Mouse (Mus musculus): ENCODE data around the gene Map2k3.
A peak's percentile ranks its signal among the peaks of the same experiment; 100 is the strongest.

The Map2k3 gene

DNA sequence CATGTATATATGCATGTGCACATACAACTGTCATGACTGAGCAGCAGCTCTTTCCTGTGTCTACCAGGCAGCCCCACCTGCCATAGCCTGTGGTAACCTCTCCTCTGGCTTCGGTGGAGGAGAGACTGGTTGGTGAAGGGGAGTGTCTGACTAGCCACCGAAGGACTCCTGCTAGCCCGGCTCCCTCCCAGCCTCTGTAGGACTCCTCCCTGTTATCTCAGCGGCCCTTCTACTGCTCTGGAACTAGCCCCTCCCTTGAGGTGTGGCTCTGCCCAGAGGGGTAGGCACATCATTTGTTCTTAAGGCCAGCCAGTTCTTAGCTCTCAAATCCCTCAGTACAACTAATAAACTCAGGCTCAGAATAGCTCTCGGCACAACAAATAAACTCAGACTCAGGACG, 7.3 kb upstream of the Map2k3 start:
- no peak for DNase-seq (ENCODE audit: extremely low spot score, low read depth, low spot score)

DNA sequence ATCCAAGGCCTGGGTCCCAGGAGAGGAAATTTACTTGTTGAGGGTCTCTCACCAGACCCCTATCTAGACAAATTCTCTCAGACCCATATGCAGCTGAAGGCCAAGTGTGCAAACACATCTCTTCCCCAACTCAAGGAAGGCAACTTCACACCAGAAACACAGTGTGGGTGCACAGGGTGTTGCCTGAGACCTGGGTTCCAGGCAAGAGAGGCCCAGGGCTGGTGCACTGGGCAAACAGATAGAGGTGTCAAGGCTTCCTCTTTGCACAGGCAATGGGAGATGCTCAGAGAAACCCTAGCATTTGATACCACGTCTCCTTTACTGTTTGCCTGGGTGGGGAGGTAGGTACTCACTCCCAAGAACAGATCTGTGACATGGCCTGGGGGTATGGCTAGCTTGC, 6.9 kb upstream of the Map2k3 start:
- DNase-seq (ENCODE audit: extremely low spot score, low read depth, low spot score): no peak

DNA sequence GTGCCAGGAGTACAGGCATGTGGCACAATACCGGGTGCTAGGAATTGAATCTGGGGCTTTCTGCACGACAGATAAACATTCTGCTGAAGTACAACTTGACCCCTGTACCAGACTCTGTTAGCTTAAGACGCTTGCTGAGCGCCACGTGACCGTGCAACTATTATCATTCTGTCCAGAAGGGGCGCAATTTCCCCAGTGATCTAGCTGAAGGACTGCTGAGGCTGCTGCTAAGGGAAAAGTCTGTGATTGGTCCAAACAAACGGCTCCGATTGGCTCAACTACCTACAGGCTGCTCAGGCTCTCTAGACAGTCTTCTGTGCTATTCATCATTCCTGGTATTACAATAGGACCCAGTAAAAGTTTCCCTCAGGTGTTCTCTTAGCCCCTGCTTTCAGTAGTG, 4.6 kb upstream of the Map2k3 start:
- DNase-seq (ENCODE audit: extremely low spot score, low read depth, low spot score): peak; percentile 96

DNA sequence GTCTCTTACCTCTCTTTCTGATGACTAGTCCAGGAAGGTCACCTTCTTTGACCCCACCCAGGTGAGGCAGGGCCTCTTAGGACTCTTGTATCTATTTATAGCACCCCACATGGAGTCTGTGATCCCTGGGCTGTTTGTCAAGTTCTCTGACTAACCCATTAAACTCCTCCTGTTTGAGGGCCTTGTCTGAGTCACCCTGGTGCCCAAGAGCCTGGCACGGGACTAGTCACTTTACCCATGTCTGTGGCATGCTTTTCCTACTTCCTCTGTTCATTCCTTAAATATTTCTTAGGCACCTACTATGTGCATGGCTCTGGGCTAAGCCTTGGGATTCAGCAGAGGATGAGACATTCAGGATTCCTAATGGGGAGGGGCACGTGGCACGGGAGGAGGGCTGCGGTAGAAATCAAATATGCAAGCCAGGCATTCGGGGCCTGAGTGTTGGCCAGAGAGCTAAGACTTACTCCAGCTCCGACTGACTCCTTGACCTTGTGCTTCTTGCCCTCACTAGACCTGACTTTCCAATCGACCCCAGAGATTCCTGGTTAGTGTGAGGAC, 1.0 kb upstream of the Map2k3 start:
- no peak for DNase-seq (ENCODE audit: extremely low spot score, low read depth, low spot score)

DNA sequence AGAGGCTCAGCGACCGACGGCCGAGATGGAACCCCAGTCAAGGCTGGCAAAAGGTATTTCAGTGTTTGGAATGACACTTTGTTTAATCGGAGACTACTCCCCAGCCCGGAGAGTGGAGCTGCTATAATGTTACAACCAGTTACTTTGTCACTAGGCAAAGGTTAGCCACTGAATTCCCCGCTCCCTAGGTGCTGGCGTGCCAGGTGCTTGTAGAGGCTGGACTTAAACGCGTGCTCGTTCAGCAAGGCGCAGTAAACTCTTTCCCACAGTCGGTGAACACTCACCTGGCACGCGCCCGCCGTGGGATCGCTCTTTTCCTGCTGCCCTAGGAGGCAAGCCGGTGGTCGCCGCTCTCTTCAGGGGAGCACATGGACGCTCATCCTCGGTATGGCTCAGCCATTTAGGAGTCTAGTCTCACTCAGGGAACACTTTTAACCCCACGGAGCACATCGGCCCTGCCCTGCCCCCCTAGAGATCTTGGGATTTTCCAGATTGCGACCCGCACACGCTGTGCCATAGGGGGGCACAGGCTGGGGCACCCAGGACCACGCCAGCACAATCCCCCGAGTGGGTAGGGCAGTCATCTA, 458 bp upstream of the Map2k3 start:
- no peak for DNase-seq (ENCODE audit: extremely low spot score, low read depth, low spot score)

DNA sequence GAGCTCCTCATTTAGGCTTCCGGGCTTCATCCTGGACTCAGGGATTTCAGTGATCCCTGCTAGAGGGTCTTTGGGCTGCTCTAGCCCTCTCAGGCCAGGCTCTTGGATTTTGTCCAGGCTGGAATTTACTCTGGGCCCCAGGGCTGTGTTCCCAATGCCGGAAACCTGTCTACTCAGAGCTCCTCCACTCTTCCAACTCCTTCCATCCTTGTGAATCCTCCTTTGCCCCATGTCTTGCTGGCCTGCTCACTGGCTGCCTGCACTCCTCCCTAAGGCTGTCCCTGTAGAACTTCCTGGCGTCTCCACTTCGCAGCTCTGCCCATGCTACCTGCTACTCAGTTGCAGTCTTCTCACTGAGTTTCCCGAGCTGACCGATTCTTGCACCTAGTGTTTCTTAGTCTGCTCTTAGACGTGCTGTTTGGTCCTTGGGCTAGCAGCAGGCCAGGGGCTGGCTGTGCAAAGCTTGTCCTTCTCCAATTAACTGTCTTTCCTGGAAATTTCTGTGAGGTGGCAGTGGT, 729 bp downstream of the Map2k3 start:
- no peak for DNase-seq (ENCODE audit: extremely low spot score, low read depth, low spot score)

DNA sequence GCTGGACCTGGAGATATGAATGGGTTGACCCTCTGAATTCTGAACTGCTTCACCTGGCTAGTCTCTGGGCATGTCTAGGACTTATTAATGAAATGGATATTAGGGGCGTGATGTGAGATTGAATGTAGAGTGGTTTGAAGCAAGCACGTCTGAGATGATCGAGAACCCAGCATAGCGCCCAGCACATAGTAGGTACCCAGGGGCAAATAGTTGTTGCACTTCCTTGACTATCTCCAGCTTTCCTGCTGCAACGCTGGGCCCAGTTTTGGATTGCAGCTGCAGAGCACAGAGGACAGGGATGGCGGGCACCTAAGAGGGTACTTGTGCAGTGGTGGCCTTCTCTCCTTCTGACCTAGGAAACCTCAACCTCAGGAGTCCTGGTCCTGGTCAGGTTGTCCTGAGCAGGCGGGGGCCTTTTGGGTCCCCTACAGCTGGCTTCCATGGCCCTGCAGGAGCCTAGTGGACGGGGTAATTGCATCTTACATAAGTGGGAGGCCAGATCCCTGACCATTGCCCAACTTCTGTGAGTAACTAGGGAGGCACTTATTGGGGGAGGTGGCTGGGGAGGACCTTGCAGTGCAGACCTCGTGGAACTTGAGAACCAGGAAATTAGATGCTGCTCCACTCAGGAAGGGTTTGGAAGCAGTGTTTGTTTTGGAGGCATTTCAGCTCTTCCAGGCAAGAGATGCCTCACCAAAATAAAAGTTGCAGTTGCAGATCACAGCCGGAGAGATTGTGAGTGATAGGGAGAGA, 1.5 kb downstream of the Map2k3 start:
- no peak for DNase-seq (ENCODE audit: extremely low spot score, low read depth, low spot score)

DNA sequence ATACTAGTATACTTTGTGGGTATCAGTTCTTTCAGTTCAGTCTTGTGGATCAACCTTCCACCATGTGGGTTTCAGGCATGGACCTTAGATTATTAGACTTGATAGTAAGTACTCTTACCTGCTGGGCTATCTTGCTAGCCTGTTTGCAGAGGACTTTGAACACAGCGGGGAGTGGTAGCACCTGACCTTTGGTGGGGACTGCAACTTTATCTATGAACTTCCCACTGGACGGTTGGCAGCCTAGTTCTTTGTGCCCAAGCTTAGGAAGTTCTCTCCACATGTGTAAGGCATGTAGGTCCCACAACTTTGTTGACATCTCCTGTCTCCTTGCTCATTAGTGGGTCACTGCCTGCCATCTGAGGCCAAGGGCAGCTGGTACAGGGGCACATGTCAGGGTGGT, 3.0 kb downstream of the Map2k3 start:
- no peak for DNase-seq (ENCODE audit: extremely low spot score, low read depth, low spot score)

DNA sequence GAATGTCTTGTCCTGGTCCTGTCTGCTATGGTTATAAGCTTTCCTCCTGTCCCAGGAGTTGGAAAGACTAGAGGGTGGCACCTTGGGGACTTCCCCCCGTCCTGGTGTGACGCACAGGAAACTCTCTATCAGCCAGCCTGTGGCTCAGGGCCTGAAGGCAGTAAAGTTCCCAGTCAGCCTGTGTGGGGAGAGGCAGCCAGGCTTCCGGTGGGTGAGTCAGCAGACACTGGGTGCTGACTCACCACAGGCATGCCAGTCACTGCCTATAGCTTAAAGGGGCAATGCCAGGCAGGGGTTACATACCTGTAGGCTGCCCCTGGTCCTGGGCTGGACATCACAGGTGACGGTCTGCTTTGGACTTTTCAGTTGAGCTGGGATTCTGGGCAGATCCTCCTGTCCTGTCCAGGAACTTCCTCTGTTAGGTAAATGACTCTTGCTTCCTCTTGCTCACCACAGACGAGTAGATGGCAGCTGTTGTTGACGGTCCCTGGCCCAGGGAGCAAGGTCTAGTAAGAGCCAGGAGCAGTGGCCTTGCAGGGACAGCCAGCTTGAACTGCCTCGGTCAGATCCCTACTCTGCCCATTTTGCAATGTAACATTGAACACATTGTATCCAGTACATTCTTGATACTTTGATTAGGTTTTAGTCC, 3.6 kb downstream of the Map2k3 start:
- no peak for DNase-seq (ENCODE audit: extremely low spot score, low read depth, low spot score)

DNA sequence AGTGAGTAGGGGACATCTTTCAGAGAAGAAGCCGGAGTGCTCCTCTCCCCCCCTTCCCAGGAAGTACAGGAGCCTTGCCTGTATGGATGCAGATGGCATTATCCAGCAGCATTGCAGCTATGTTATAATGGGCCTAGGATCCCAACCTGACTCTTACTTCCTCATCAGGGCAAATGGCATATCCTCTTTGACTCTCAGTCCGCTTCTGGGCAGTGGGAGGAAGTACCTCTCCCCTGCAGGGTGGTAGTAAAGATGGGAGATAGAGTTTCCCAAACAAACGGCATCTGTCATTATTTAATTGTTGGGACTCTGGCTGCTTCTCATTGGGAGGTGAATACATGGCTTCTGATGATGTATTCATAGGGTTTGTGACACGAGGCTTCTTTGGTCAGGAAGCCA, 4.1 kb downstream of the Map2k3 start:
- DNase-seq (ENCODE audit: extremely low spot score, low read depth, low spot score): no peak

DNA sequence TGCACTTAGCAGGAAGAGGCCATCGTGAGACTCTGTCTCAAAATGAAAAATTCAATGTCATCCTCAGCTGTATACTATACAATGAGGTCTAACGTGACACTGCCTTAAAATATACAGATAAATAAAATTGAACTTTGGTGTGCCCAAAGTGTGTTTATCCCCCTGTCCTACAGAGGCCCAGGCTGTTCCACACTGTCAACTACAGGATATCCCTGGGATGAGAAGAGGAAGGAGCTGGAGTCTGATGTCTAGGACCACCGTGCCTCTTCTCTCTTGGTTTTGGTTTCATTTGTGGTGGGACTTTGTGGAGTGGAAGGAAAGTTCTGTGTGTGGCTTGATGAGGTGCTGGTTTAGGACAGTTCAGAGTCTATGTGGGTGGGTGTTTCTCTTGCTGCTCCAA, 5.8 kb downstream of the Map2k3 start:
- no peak for DNase-seq (ENCODE audit: extremely low spot score, low read depth, low spot score)

DNA sequence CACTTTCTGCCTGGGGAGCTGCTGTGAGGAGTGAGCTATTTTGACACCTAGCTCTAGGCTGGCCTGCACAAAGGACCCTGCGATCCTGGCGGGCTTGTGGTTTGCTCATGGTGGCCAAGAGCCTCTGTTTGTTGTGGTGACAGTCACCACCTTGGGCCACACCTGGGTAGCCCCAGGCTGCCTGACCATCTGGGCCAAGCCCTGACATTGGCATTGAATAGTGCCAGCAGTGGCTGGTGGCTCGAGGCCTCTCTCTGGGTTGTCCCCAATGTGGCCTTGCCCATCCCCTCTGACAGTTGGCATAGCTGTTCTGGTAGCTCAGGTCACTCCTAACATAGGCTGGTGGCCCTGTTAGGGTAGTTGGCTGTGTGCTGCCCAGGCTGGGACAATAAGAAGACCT, 7.7 kb downstream of the Map2k3 start:
- no peak for DNase-seq (ENCODE audit: extremely low spot score, low read depth, low spot score)

DNA sequence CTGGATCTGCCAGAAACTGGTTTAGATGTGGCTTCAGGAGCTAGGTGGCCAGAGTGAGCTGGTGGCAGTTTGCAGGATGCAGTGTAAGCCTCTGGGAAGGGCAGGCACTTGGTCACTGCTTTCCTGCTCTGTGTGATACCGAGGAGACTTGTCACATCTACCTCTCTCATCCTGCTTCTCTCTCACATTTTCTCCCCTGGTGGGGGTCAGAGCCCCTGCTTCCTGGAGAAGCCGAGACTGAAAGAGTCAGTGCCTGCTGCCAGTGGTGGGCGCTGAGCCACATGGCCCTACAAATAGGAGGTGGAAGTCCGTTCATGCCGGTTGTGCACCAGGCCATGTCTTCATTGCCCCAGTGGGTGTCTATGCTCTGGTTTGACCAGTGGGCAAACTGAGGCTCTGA, 8.7 kb downstream of the Map2k3 start:
- no peak for DNase-seq (ENCODE audit: extremely low spot score, low read depth, low spot score)

DNA sequence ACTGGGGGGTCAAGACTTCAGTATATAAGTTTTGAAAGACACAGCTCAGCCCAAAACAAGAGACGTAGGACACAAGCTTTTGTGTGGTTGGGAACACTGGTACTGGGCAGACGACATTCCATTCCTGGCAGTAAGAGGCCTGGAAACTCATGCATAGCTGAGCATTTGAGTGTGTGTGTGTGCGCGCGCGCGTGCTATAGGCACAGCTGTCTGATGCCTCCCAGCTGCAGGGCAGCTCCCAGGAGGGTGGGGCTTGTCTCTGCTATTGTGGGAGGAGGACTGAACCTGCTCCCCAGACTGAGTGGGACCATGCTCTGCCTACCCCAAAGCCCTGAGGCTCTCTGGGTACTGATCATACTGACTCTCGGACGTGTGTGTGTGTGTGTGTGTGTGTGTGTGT, 9.5 kb downstream of the Map2k3 start:
- DNase-seq (ENCODE audit: extremely low spot score, low read depth, low spot score): no peak

DNA sequence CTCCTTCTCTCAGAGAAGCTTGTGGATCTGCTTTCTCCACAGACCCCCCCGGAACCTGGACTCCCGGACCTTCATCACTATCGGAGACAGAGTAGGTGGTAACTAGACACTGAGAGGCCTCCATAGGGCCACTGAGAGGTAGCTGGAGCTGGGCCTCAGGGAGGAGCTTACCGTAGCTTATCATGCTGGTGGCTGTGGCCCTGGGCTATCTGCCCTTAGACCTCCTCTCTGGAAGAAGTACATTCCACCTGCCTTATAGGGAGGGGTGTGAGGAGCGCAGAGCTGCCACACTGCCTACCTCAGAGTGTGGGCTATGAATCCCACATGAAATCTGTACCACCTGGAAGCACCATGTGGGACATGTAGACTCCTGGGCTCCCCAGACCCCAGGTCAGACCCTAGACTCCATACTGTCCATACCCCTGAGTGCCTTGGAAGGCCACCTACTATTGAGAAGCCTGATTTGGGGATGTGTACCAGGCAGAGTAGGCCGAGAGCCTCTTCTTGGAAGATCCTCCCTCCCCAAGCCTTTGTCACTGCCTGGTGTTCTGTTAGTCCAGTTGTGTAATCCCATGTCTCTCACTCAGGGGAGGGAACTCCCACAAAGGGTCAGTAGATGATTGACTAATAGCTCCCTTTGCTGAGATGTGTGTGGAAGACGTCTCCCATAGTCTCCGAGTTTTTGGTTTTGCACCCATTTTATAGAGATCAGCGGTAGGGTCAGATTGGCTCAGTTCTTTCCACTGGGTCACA, 10.6 kb downstream of the Map2k3 start:
- DNase-seq (ENCODE audit: extremely low spot score, low read depth, low spot score): no peak

DNA sequence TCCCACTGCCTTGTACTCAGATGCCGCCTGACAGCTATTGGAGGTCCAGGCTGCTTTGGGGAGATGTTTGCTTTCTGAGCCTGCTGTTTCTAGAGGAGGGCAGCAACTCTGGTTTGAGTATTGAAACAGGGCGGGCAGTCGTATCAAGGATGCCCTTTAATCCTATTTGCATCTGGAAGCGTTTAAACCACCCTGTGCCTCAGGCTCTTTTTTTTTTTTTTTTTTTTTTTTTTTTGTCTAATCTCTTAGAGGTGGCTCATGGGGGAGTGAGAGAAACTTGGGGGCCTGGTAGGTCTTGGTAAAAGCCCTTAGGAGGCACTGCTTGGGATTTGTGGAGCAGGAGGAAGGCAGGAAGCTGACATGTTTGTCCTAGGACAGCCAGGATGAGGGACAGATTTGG, 13.2 kb downstream of the Map2k3 start:
- no peak for DNase-seq (ENCODE audit: extremely low spot score, low read depth, low spot score)

DNA sequence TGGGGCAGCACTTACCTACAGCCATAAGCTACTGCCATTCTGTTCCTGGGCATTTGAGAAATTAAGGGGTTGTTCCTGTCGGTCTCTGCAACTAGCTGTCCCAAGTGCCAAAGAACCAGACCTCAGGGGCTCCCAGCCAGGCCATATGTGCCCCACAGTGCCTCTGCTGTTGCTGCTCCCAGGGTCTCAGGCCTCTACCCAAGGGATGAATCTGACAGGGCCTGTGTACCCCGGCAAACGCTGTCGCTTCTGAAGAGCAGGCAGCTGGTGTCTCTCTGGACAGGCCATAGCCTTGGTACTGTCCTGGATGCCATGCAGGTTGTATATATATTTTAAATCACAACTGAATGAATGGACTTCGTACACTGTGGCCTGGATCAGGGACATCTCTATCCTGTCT, 20.1 kb downstream of the Map2k3 start:
- DNase-seq (ENCODE audit: extremely low spot score, low read depth, low spot score): no peak

DNA sequence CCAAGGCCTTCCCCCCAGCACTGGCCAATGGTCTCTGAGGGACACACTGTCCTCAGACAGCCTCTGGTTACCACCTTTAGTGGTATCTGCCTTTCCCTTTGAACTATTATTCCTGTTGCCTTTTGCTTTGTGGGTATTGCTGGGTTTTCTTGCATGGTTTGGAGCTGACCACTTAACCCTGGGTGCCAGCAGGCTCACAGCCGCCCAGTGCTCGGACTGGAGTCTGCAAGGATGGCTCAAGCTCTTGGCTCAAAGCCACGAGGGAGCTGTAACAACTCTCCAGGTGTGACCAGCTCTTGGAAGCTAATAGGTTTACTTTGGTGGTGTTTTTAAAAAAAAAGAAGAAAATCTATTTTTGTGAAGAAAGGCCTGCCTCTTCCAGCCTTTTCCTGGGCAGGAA, 20.5 kb downstream of the Map2k3 start:
- no peak for DNase-seq (ENCODE audit: extremely low spot score, low read depth, low spot score)

DNA sequence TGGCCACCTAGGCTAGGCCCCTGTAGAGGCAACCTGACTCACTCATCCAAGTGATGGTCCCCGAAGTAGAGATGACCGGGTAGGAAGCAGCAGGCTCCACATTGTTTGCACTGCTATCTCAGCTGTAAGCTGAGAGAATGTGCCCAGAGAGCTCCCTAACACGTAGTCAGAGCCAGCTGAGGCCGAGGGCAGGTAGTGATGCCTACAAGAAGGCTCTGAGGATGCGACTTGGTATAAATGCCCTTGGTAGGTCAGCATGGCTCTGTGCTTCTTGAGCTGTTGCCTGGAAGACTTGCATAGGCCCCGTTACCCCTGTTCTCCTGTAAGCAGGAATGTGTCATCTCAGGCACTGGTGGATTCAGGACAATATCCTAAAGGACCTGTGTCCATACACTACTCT, 21.2 kb downstream of the Map2k3 start:
- DNase-seq (ENCODE audit: extremely low spot score, low read depth, low spot score): no peak

DNA sequence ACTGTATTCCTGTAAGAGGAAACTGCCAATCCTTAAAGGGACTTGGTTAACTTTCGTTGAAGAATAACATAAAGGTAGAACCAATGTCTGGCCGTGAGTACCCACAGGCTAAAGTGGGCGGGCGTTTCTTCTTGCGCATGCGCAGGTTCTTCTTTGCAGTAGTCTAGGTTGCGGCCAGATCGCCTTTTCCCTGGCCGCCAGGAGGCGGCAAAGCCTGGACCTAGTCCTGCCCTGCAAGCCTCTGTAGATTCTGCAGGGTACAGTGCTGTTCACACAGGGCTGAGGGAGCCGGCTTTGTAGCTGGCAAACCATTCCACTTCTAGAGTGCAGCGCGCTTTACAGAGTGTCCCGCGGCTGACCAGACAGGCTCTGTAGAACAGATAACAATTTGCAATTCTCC, 22.0 kb downstream of the Map2k3 start:
- DNase-seq (ENCODE audit: extremely low spot score, low read depth, low spot score): peak; percentile 77

Measured in hindlimb bud, embryonic 11.5 days (tissue).